Mouse (Mus musculus): ENCODE measurements around the gene Gm7030. TPM values are rescaled to one million over a fixed set of nuclear protein-coding genes. Genes with fewer than 3 reads are reported as not detected.
"Not testable (repeated sequence)": the region's sequence is repeated elsewhere in the genome, so short reads cannot be mapped to it uniquely, and the experiment has no call there.

The Gm7030 gene
- polyA plus RNA-seq, 1 experiment from 2014 or later, result not detected

DNA sequence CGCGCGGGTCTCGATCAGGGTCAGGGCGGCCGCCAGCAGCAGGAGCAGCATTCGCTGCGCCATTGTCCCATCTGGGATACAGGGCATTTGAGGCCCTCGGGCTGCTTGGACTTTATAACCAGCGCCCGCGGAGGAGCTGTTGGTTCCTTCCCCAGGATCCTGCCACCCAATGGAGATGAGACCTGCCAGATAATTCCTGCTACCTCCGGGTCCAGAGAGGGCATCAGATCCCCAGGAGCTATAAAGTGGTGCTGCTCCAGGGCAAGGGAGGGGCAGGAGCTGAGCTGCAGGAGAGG lies 16.6 kb upstream of the Gm7030 start:
- Histone ChIP-seq H3K4me2 (replicated peaks; ENCODE audit: low read depth, low read length) (peak overlapping the region; percentile 57), H3K4me3 (ENCODE audit: low read depth, low read length) (peak overlapping the region; percentile 29), H3K27me3 (ENCODE audit: control insufficient read depth, insufficient read depth, low read length) (peaks cover 14% of the 10 kb centered on the region)
- not testable (repeated sequence) for H3K36me3 ChIP-seq (ENCODE audit: control insufficient read depth, insufficient read depth, low read length); H3K27ac ChIP-seq (ENCODE audit: low read length); H3K9ac ChIP-seq (replicated peaks; ENCODE audit: low read depth, low read length); H3K9me3 ChIP-seq (ENCODE audit: control insufficient read depth, low read depth, low read length); ATAC-seq (ENCODE audit: insufficient number of reproducible peaks, insufficient read depth, low FRiP score, low read depth); H3K4me1 ChIP-seq (ENCODE audit: control insufficient read depth, insufficient read depth, low read length)
- WGBS, result 1% methylated on average over 13 of the region's 13 CpGs

DNA sequence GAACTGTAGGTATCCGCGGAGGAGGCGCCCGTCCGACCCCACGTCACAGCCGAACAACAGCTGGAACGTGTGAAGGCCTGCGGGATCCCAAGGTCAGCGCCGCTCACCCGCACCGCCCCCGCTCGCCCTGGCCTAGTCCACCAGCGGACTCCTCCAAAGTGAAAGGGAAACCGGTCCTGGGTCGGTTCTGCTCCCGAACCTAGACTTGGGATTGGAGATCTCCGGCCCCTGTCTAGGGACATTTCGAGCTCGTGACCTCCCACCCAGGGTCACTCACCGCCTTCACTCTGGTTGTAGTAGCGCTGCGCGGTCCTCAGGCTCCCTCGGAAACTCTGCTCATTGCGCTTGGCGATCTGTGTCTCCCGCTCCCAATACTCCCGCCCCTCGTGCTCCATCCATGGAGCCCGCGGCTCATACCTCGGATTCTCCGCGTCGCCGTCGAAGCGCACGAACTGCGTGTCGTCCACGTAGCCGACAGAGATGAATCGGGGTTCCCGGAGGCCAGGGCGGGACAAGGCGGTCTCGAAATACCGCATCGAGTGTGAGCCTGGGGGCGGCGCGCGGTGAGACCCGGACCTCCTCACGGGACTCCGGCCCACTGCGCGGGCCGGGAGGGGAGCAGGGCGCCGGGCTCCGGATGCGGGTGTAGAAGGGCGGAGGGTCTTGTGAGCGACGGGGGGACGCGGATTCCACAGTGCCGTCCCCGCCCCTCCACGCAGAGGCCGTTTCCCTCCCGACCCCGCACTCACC lies 16.1 kb upstream of the Gm7030 start:
- ATAC-seq (ENCODE audit: insufficient number of reproducible peaks, insufficient read depth, low FRiP score, low read depth), result no peak
- Histone ChIP-seq H3K4me3 (ENCODE audit: low read depth, low read length) (peak overlapping the region; percentile 29), H3K9ac (replicated peaks; ENCODE audit: low read depth, low read length) (no peak overlapping the region), H3K27me3 (ENCODE audit: control insufficient read depth, insufficient read depth, low read length) (peaks cover 14% of the 10 kb centered on the region), H3K9me3 (ENCODE audit: control insufficient read depth, low read depth, low read length) (no peaks in the 10 kb centered on the region), H3K27ac (ENCODE audit: low read length) (no peak overlapping the region), H3K4me2 (replicated peaks; ENCODE audit: low read depth, low read length) (peak overlapping the region; percentile 57), H3K36me3 (ENCODE audit: control insufficient read depth, insufficient read depth, low read length) (no peaks in the 10 kb centered on the region), H3K4me1 (ENCODE audit: control insufficient read depth, insufficient read depth, low read length) (no peaks in the 10 kb centered on the region)
- WGBS, result 2% methylated on average over 65 of the region's 78 CpGs

DNA sequence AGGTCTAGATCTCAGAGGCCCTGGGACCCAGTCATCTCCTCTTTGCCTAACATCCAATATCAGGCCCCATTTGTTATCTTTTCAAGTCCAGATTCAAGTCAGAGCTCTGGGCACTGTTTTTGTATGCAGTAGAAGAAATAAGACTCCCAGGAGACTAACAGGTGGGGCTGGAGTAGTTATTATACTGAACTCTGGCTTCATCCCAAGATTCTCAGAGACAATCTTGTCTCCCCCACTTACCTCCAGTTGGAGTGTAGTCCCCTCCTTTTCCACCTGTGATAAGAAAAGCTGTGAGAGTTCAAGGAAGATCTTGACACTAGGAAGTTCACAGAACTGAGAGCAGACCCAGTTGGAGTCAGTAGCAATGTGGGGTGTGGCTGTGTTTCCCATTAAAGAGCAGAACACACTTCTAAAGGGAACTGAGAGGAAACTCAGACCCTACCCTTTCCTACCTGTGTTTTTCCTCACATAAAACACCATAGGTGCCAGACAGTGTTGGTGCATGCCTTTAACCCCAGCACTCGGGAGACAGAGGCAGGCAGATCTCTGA lies 7.1 kb upstream of the Gm7030 start:
- not testable (repeated sequence) for H3K4me1 ChIP-seq (ENCODE audit: control insufficient read depth, insufficient read depth, low read length); H3K27me3 ChIP-seq (ENCODE audit: control insufficient read depth, insufficient read depth, low read length); H3K4me2 ChIP-seq (replicated peaks; ENCODE audit: low read depth, low read length); H3K9ac ChIP-seq (replicated peaks; ENCODE audit: low read depth, low read length); ATAC-seq (ENCODE audit: insufficient number of reproducible peaks, insufficient read depth, low FRiP score, low read depth); H3K4me3 ChIP-seq (ENCODE audit: low read depth, low read length); H3K9me3 ChIP-seq (ENCODE audit: control insufficient read depth, low read depth, low read length); H3K36me3 ChIP-seq (ENCODE audit: control insufficient read depth, insufficient read depth, low read length); H3K27ac ChIP-seq (ENCODE audit: low read length)
- 63% methylated on average over 1 of the region's 1 CpGs for WGBS

DNA sequence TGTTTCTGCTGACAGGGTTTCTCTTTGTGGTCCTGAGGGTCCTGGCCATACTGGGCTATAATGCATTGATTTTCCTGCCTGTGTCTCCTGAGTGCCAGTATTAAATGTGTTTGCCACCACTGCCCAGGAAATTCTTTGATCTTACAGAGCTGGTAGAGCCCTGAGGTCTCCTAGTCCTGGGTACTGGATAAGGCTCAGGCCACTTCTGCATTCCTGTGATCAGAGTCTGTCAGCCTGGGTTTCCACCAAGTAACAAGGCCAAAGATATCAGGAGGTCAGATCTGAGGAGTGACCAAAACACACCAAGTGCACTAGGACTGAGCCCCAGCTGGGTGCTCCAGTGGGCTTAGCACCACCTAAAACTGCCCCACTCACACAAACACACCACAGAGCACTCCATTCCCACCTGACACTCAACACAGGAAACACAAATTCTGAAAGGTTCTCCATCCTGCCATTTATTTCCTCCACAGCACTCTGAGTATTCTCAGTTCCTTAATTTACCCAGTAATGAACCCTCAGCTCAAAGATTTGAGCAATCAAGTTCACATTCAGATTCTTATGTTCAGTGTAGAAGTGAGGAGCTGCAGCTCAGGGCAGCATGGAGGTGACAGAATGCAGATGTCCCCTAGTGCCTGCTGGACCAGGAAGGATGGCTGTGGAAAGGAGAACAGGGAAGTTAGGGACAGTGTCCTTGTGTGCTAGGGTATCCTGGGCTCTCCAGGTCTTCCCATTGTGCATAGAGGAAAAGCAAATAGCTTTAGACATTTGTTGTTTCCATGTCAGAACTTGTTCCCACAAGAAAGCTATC lies 6.4 kb upstream of the Gm7030 start:
- not testable (repeated sequence) for H3K9me3 ChIP-seq (ENCODE audit: control insufficient read depth, low read depth, low read length); ATAC-seq (ENCODE audit: insufficient number of reproducible peaks, insufficient read depth, low FRiP score, low read depth); H3K36me3 ChIP-seq (ENCODE audit: control insufficient read depth, insufficient read depth, low read length); H3K27me3 ChIP-seq (ENCODE audit: control insufficient read depth, insufficient read depth, low read length); H3K4me1 ChIP-seq (ENCODE audit: control insufficient read depth, insufficient read depth, low read length); H3K27ac ChIP-seq (ENCODE audit: low read length); H3K9ac ChIP-seq (replicated peaks; ENCODE audit: low read depth, low read length); H3K4me2 ChIP-seq (replicated peaks; ENCODE audit: low read depth, low read length); H3K4me3 ChIP-seq (ENCODE audit: low read depth, low read length)

DNA sequence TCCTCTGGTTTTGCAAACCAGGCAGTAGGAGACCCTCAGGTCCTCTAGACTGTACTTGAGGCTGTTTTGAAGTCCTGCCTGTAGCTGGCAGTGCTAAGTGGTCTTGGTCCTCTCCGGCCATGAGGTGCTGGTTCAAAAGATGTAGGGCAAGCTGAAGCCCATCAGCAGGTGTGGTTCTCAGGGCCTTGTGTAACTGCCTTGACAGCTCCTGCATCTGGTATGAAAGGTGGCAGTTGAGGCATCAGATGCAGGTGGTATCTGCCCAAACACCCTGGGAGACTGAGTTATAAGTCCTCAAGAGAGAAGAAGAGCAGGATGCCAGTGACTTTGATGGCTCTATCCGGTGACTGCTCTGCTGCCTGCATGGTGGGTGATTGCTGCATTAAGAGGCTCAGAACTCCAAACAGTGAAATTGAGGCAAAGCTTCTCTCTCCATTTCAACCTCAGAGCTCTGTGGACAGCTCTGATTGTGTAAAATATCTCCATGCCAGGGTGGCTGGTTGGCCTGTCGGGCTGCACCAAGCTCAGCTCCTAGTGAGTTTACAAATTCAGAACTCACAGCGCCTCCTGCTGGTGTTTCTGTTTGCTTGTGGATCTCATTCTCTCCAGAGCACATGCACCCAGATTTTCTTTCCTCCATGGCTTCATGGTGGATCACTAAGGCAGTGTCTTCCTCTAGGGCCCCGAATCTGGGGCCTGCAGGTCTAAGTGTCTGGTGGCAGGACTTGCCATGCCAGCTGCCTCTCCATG lies 2.5 kb upstream of the Gm7030 start:
- H3K9ac ChIP-seq (replicated peaks; ENCODE audit: low read depth, low read length), result no peak overlapping the region
- no peaks in the 10 kb centered on the region for H3K9me3 ChIP-seq (ENCODE audit: control insufficient read depth, low read depth, low read length)
- no peak overlapping the region for H3K4me2 ChIP-seq (replicated peaks; ENCODE audit: low read depth, low read length)
- no peaks in the 10 kb centered on the region for H3K4me1 ChIP-seq (ENCODE audit: control insufficient read depth, insufficient read depth, low read length)
- H3K36me3 ChIP-seq (ENCODE audit: control insufficient read depth, insufficient read depth, low read length), result no peaks in the 10 kb centered on the region
- no peak overlapping the region for H3K27ac ChIP-seq (ENCODE audit: low read length)
- H3K4me3 ChIP-seq (ENCODE audit: low read depth, low read length), result no peak overlapping the region
- ATAC-seq (ENCODE audit: insufficient number of reproducible peaks, insufficient read depth, low FRiP score, low read depth), result no peak
- no peaks in the 10 kb centered on the region for H3K27me3 ChIP-seq (ENCODE audit: control insufficient read depth, insufficient read depth, low read length)
- WGBS, result 71% methylated on average over 5 of the region's 5 CpGs

DNA sequence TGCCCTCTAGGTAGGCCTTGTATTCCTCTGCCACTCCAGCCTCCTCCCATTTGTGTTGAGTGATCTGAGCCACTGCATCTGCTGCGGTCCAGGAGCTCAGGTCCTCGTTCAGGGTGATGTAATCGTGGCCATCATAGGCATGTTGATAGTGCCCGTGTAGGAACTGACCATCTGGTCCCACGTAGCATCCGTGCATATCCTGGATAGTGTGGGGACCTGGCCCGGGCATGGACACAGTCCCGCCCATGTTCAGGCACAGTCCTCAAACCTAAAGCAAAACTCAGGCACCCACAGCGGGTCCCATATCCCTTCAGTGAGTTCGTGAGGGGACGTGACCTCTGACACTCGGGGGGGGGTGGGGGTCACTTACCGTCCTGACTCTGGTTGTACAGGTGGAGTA lies 700 bp downstream of the Gm7030 start:
- not testable (repeated sequence) for H3K4me1 ChIP-seq (ENCODE audit: control insufficient read depth, insufficient read depth, low read length); H3K36me3 ChIP-seq (ENCODE audit: control insufficient read depth, insufficient read depth, low read length); H3K9ac ChIP-seq (replicated peaks; ENCODE audit: low read depth, low read length); H3K27me3 ChIP-seq (ENCODE audit: control insufficient read depth, insufficient read depth, low read length); H3K27ac ChIP-seq (ENCODE audit: low read length); H3K4me3 ChIP-seq (ENCODE audit: low read depth, low read length); H3K4me2 ChIP-seq (replicated peaks; ENCODE audit: low read depth, low read length); H3K9me3 ChIP-seq (ENCODE audit: control insufficient read depth, low read depth, low read length)
- ATAC-seq (ENCODE audit: insufficient number of reproducible peaks, insufficient read depth, low FRiP score, low read depth), result 0 out of 2 replicates have a peak, but pooled peaks have one; percentile 28
- 62% methylated on average over 10 of the region's 13 CpGs for WGBS

DNA sequence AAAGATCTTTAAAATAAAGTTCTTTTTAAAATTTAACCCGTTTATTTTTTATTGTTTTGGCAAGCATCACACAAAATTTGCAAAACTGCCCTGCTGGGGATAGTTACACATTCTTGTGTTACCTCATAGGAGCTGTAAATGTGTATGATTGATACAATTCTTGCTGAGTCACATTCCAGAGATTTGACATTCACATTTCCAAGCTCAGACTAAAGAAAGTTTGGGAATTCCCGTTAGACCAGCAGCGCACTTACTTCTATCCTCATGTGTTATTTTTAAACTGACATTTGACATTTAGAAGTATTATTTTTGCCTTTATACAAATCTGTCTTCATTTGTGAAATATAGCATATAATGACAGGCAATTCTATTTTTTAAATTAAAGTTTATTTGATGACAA lies 5.1 kb downstream of the Gm7030 start:
- H3K9me3 ChIP-seq (ENCODE audit: control insufficient read depth, low read depth, low read length), result not testable (repeated sequence)
- WGBS, result 54% methylated on average over 3 of the region's 3 CpGs

DNA sequence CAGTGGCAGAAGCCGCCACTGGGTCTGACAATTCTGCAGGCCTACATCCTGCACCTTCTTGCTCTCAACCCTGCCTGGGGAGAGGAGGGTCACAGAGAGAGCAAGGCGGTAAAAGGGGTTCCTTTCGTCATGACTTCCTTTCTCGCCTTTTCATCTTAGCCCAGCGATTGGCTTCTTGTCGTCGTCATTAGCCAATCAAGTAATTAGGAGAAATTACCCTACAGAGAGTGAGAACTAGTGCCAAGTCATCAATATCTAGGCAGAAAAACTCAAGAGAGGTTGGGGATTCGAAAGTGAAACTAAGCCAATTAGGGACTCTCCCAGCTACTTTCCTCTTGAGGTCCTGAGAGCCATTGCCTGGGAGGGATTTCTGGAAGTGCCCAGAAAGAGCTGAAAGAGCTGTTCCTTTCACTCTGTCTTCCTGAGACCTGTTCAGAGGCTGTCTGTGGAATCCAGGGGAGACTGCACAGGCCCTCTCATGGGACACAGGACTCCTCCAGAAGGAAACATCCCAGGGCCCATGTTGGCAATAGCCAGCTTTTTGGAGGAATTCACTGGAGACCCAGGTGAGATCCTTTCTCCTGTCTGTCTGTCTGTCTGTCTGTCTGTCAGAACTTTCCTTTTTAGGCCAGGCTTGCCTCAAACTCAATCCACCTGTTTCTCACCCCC lies 7.7 kb downstream of the Gm7030 start, which contains the start of gene Gm19684:
Gm19684 (plus strand) TSS at position 327 of the 669 bp plus-strand sequence.
- not testable (repeated sequence) for H3K9me3 ChIP-seq (ENCODE audit: control insufficient read depth, low read depth, low read length); H3K27ac ChIP-seq (ENCODE audit: low read length); H3K27me3 ChIP-seq (ENCODE audit: control insufficient read depth, insufficient read depth, low read length); H3K4me1 ChIP-seq (ENCODE audit: control insufficient read depth, insufficient read depth, low read length); H3K4me3 ChIP-seq (ENCODE audit: low read depth, low read length); H3K4me2 ChIP-seq (replicated peaks; ENCODE audit: low read depth, low read length); H3K9ac ChIP-seq (replicated peaks; ENCODE audit: low read depth, low read length); H3K36me3 ChIP-seq (ENCODE audit: control insufficient read depth, insufficient read depth, low read length)
- WGBS, result 5% methylated on average over 8 of the region's 8 CpGs
- peak; percentile 66 for ATAC-seq (ENCODE audit: insufficient number of reproducible peaks, insufficient read depth, low FRiP score, low read depth)

More for the DNA sequence above, 5.1 kb downstream of the Gm7030 start:
- not testable (repeated sequence) for H3K36me3 ChIP-seq (ENCODE audit: control insufficient read depth, insufficient read depth, low read length); H3K27me3 ChIP-seq (ENCODE audit: control insufficient read depth, insufficient read depth, low read length); ATAC-seq (ENCODE audit: insufficient number of reproducible peaks, insufficient read depth, low FRiP score, low read depth); H3K4me1 ChIP-seq (ENCODE audit: control insufficient read depth, insufficient read depth, low read length); H3K9ac ChIP-seq (replicated peaks; ENCODE audit: low read depth, low read length); H3K4me2 ChIP-seq (replicated peaks; ENCODE audit: low read depth, low read length); H3K27ac ChIP-seq (ENCODE audit: low read length); H3K4me3 ChIP-seq (ENCODE audit: low read depth, low read length)

All from stomach, embryonic 14.5 days (tissue).